Mouse (Mus musculus) cortical plate, adult 2 months (tissue): ENCODE data around the gene Tmem201. TPM values are rescaled to one million over a fixed set of nuclear protein-coding genes. Genes with fewer than 3 reads are reported as not detected.

ENCODE experiments used
- H3K27ac ChIP-seq: fragments of 200-500 bp; 2 replicates; pipeline ENCODE4 v1.5.1; 2012; ENCODE audit warnings: low read length, control low read depth, inconsistent platforms; ENCODE audit not compliant: insufficient read depth
- H3K4me1 ChIP-seq: fragments of 200-500 bp; 2 replicates; pipeline ENCODE4 v1.6.1; 2011; ENCODE audit warnings: low read length; ENCODE audit not compliant: control insufficient read depth, insufficient read depth
- H3K4me3 ChIP-seq: fragments of 200-500 bp; 2 replicates; pipeline ENCODE4 v1.5.1; 2011; ENCODE audit warnings: mild to moderate bottlenecking, low read length, control low read depth; ENCODE audit not compliant: insufficient read depth
- CTCF ChIP-seq: fragments of 200-500 bp; IDR thresholded peaks from 2 replicates; pipeline ENCODE4 v1.5.1; 2011; ENCODE audit warnings: mild to moderate bottlenecking, control low read depth, low read length; ENCODE audit not compliant: insufficient read depth; ENCODE audit errors: extremely low read depth
- POLR2A ChIP-seq: fragments of 200-500 bp; IDR thresholded peaks from 2 replicates; pipeline ENCODE4 v1.6.1; 2011; ENCODE audit warnings: mild to moderate bottlenecking, low read length, control low read depth; ENCODE audit not compliant: insufficient read depth; ENCODE audit errors: extremely low read depth
- polyA plus RNA-seq: library from polyadenylated mRNA; depleted of rRNA; stranded (reverse); fragments of >200 nt; gene quantifications from 2 replicates; pipeline ENCODE4 v1.2.3, GENCODE M21; 2012; rRNA removed

The Tmem201 gene
- polyA plus RNA-seq, 1 experiment: 75.0 TPM

GRCm38 (mm10) chr4:149671175-149671574 is 66.7 kb downstream of the Tmem201 start:
- TF ChIP-seq CTCF (no peak), POLR2A (no peak)
- H3K4me1 ChIP-seq: no peaks in the 10 kb centered on the region
- no peak overlapping the region for H3K27ac ChIP-seq
- H3K4me3 ChIP-seq: no peak overlapping the region

GRCm38 (mm10) chr4:149665692-149666090 is 72.2 kb downstream of the Tmem201 start:
- TF ChIP-seq POLR2A (no peak), CTCF (no peak)
- H3K27ac ChIP-seq: no peak overlapping the region
- no peak overlapping the region for H3K4me3 ChIP-seq
- H3K4me1 ChIP-seq: no peaks in the 10 kb centered on the region

Other genes starting within 250 kb of the Tmem201 start
- gene Ctnnbip1, start 219.8 kb downstream of the Tmem201 start, polyA plus RNA-seq: 35.8 and 38.0 TPM in 2 replicates
- 406 and 407 TPM in 2 replicates for gene Clstn1, start 151.6 kb downstream of the Tmem201 start, polyA plus RNA-seq
- gene Pik3cd, start 35.5 kb downstream of the Tmem201 start, polyA plus RNA-seq: 13.2 and 15.7 TPM in 2 replicates
- 43.7 and 43.9 TPM in 2 replicates for gene Slc25a33, start 36.2 kb upstream of the Tmem201 start, polyA plus RNA-seq
- gene Spsb1, start 217.0 kb upstream of the Tmem201 start, polyA plus RNA-seq: 18.3 and 20.0 TPM in 2 replicates